Mouse (Mus musculus): ENCODE measurements around the gene Pheta2. TPM values are rescaled to one million over a fixed set of nuclear protein-coding genes. Genes with fewer than 3 reads are reported as not detected.
"Not testable (repeated sequence)": the region's sequence is repeated elsewhere in the genome, so short reads cannot be mapped to it uniquely, and the experiment has no call there.

Pheta2 gene
- polyA plus RNA-seq, 1 experiment from 2014 or later = 3.6 TPM

- H3K27ac ChIP-seq (replicated peaks; ENCODE audit: low read depth, low read length); ATAC-seq (replicated peaks; ENCODE audit: insufficient number of reproducible peaks, low FRiP score, low TSS enrichment, low read depth); H3K4me1 ChIP-seq (ENCODE audit: control insufficient read depth, insufficient read depth, low read length); H3K4me2 ChIP-seq (ENCODE audit: low read depth, low read length); H3K9me3 ChIP-seq (replicated peaks; ENCODE audit: control insufficient read depth, low read length); DNase-seq (ENCODE audit: low spot score); H3K4me3 ChIP-seq (ENCODE audit: low read depth, low read length); H3K9ac ChIP-seq (replicated peaks; ENCODE audit: low read length); H3K27me3 ChIP-seq (ENCODE audit: control insufficient read depth, insufficient read depth, low read length); H3K36me3 ChIP-seq (replicated peaks; ENCODE audit: control insufficient read depth, insufficient read depth, low read depth, low read length): not testable (repeated sequence)
- WGBS = 13% methylated on average over 5 of the region's 9 CpGs
Measured at GRCm38 (mm10) chr15:82364561-82364960, 25.8 kb downstream of the Pheta2 start.

GRCm38 (mm10) chr15:82368146-82368545, 29.4 kb downstream of the Pheta2 start:
- no peaks in the 10 kb centered on the region for H3K4me1 ChIP-seq (ENCODE audit: control insufficient read depth, insufficient read depth, low read length)
- no peak for ATAC-seq (replicated peaks; ENCODE audit: insufficient number of reproducible peaks, low FRiP score, low TSS enrichment, low read depth)
- H3K27me3 ChIP-seq (ENCODE audit: control insufficient read depth, insufficient read depth, low read length) = no peaks in the 10 kb centered on the region
- no peaks in the 10 kb centered on the region for H3K9me3 ChIP-seq (replicated peaks; ENCODE audit: control insufficient read depth, low read length)
- H3K27ac ChIP-seq (replicated peaks; ENCODE audit: low read depth, low read length) = no peak overlapping the region
- DNase-seq (ENCODE audit: low spot score) = no peak
- no peak overlapping the region for H3K4me3 ChIP-seq (ENCODE audit: low read depth, low read length)
- H3K4me2 ChIP-seq (ENCODE audit: low read depth, low read length) = no peak overlapping the region
- no peak overlapping the region for H3K9ac ChIP-seq (replicated peaks; ENCODE audit: low read length)
- 83% methylated on average over 4 of the region's 4 CpGs for WGBS
- no peaks in the 10 kb centered on the region for H3K36me3 ChIP-seq (replicated peaks; ENCODE audit: control insufficient read depth, insufficient read depth, low read depth, low read length)

- Histone ChIP-seq H3K4me1 (ENCODE audit: control insufficient read depth, insufficient read depth, low read length) (no peaks in the 10 kb centered on the region), H3K9ac (replicated peaks; ENCODE audit: low read length) (no peak overlapping the region), H3K4me2 (ENCODE audit: low read depth, low read length) (no peak overlapping the region), H3K4me3 (ENCODE audit: low read depth, low read length) (no peak overlapping the region), H3K27ac (replicated peaks; ENCODE audit: low read depth, low read length) (no peak overlapping the region), H3K27me3 (ENCODE audit: control insufficient read depth, insufficient read depth, low read length) (no peaks in the 10 kb centered on the region), H3K36me3 (replicated peaks; ENCODE audit: control insufficient read depth, insufficient read depth, low read depth, low read length) (no peaks in the 10 kb centered on the region), H3K9me3 (replicated peaks; ENCODE audit: control insufficient read depth, low read length) (no peaks in the 10 kb centered on the region)
- ATAC-seq (replicated peaks; ENCODE audit: insufficient number of reproducible peaks, low FRiP score, low TSS enrichment, low read depth) (no peak), DNase-seq (ENCODE audit: low spot score) (no peak)
- WGBS = 100% methylated on average over 1 of the region's 1 CpGs
Measured at GRCm38 (mm10) chr15:82368851-82369250, 30.1 kb downstream of the Pheta2 start.

DNA sequence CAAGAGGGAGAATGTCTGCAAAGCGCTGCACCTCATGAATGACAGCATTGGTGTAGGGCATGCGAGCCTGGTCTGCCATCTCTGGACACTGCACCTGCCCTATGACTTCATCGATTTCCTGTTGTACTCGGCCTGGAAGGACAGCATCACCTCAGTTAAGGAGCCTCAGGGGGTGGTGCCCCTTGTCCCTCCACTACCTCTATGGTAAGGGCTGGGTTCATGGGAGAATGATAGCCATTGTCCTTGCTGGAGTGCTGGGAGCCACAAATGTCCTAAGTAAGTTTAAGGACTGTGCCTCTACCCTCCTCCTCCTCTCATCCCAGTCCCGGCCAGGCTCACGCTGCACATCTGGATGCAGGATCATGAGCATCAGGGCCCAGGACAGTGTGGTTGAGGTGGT, 33.7 kb downstream of the Pheta2 start:
- Histone ChIP-seq H3K4me3 (ENCODE audit: low read depth, low read length) (no peak overlapping the region), H3K27ac (replicated peaks; ENCODE audit: low read depth, low read length) (no peak overlapping the region), H3K36me3 (replicated peaks; ENCODE audit: control insufficient read depth, insufficient read depth, low read depth, low read length) (no peaks in the 10 kb centered on the region), H3K27me3 (ENCODE audit: control insufficient read depth, insufficient read depth, low read length) (no peaks in the 10 kb centered on the region), H3K4me1 (ENCODE audit: control insufficient read depth, insufficient read depth, low read length) (no peaks in the 10 kb centered on the region), H3K9ac (replicated peaks; ENCODE audit: low read length) (no peak overlapping the region), H3K4me2 (ENCODE audit: low read depth, low read length) (no peak overlapping the region), H3K9me3 (replicated peaks; ENCODE audit: control insufficient read depth, low read length) (no peaks in the 10 kb centered on the region)
- DNase-seq (ENCODE audit: low spot score) = no peak
- WGBS = 88% methylated on average over 6 of the region's 6 CpGs
- no peak for ATAC-seq (replicated peaks; ENCODE audit: insufficient number of reproducible peaks, low FRiP score, low TSS enrichment, low read depth)

GRCm38 (mm10) chr15:82372991-82373390, 34.2 kb downstream of the Pheta2 start:
- no peaks in the 10 kb centered on the region for H3K36me3 ChIP-seq (replicated peaks; ENCODE audit: control insufficient read depth, insufficient read depth, low read depth, low read length)
- H3K9ac ChIP-seq (replicated peaks; ENCODE audit: low read length) = no peak overlapping the region
- WGBS = 89% methylated on average over 5 of the region's 5 CpGs
- no peak overlapping the region for H3K4me2 ChIP-seq (ENCODE audit: low read depth, low read length)
- H3K27me3 ChIP-seq (ENCODE audit: control insufficient read depth, insufficient read depth, low read length) = no peaks in the 10 kb centered on the region
- H3K27ac ChIP-seq (replicated peaks; ENCODE audit: low read depth, low read length) = no peak overlapping the region
- H3K4me3 ChIP-seq (ENCODE audit: low read depth, low read length) = no peak overlapping the region
- DNase-seq (ENCODE audit: low spot score) (no peak), ATAC-seq (replicated peaks; ENCODE audit: insufficient number of reproducible peaks, low FRiP score, low TSS enrichment, low read depth) (no peak)
- H3K9me3 ChIP-seq (replicated peaks; ENCODE audit: control insufficient read depth, low read length) = no peaks in the 10 kb centered on the region
- H3K4me1 ChIP-seq (ENCODE audit: control insufficient read depth, insufficient read depth, low read length) = no peaks in the 10 kb centered on the region

GRCm38 (mm10) chr15:82374437-82374836, 35.7 kb downstream of the Pheta2 start:
- Histone ChIP-seq H3K4me1 (ENCODE audit: control insufficient read depth, insufficient read depth, low read length) (no peaks in the 10 kb centered on the region), H3K9me3 (replicated peaks; ENCODE audit: control insufficient read depth, low read length) (no peaks in the 10 kb centered on the region), H3K4me2 (ENCODE audit: low read depth, low read length) (no peak overlapping the region), H3K27ac (replicated peaks; ENCODE audit: low read depth, low read length) (no peak overlapping the region), H3K4me3 (ENCODE audit: low read depth, low read length) (no peak overlapping the region), H3K27me3 (ENCODE audit: control insufficient read depth, insufficient read depth, low read length) (no peaks in the 10 kb centered on the region), H3K36me3 (replicated peaks; ENCODE audit: control insufficient read depth, insufficient read depth, low read depth, low read length) (no peaks in the 10 kb centered on the region), H3K9ac (replicated peaks; ENCODE audit: low read length) (no peak overlapping the region)
- 85% methylated on average over 5 of the region's 5 CpGs for WGBS
- no peak for DNase-seq (ENCODE audit: low spot score)
- no peak for ATAC-seq (replicated peaks; ENCODE audit: insufficient number of reproducible peaks, low FRiP score, low TSS enrichment, low read depth)

DNA sequence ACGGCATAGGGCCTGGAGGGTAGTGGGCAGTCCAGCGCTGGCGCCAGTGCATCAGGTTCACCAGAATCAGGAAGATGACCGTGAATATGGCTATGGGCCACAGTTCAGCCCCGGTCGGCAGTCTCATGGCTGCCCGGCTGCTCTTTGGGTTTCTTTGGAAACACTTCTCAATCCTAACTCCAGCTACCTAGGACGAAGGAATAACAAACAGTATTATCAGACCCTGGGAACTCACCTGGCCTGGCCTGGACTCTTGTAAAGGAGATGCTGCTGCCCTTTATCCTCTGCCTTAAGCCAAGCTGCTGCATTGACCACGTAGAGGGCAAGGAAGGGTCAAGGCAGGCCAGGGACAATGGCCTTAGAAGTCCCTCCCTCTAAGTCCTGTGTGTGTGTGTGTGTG, 37.1 kb downstream of the Pheta2 start:
- ATAC-seq (replicated peaks; ENCODE audit: insufficient number of reproducible peaks, low FRiP score, low TSS enrichment, low read depth) = no peak
- no peaks in the 10 kb centered on the region for H3K36me3 ChIP-seq (replicated peaks; ENCODE audit: control insufficient read depth, insufficient read depth, low read depth, low read length)
- no peaks in the 10 kb centered on the region for H3K27me3 ChIP-seq (ENCODE audit: control insufficient read depth, insufficient read depth, low read length)
- H3K4me2 ChIP-seq (ENCODE audit: low read depth, low read length) = no peak overlapping the region
- H3K4me1 ChIP-seq (ENCODE audit: control insufficient read depth, insufficient read depth, low read length) = no peaks in the 10 kb centered on the region
- no peaks in the 10 kb centered on the region for H3K9me3 ChIP-seq (replicated peaks; ENCODE audit: control insufficient read depth, low read length)
- DNase-seq (ENCODE audit: low spot score) = no peak
- no peak overlapping the region for H3K4me3 ChIP-seq (ENCODE audit: low read depth, low read length)
- H3K27ac ChIP-seq (replicated peaks; ENCODE audit: low read depth, low read length) = no peak overlapping the region
- 83% methylated on average over 9 of the region's 9 CpGs for WGBS
- H3K9ac ChIP-seq (replicated peaks; ENCODE audit: low read length) = no peak overlapping the region

GRCm38 (mm10) chr15:82376393-82377138, 37.8 kb downstream of the Pheta2 start:
- H3K4me2 ChIP-seq (ENCODE audit: low read depth, low read length) = no peak overlapping the region
- no peaks in the 10 kb centered on the region for H3K36me3 ChIP-seq (replicated peaks; ENCODE audit: control insufficient read depth, insufficient read depth, low read depth, low read length)
- H3K4me1 ChIP-seq (ENCODE audit: control insufficient read depth, insufficient read depth, low read length) = no peaks in the 10 kb centered on the region
- WGBS = 65% methylated on average over 17 of the region's 17 CpGs
- no peaks in the 10 kb centered on the region for H3K9me3 ChIP-seq (replicated peaks; ENCODE audit: control insufficient read depth, low read length)
- DNase-seq (ENCODE audit: low spot score) = no peak
- no peaks in the 10 kb centered on the region for H3K27me3 ChIP-seq (ENCODE audit: control insufficient read depth, insufficient read depth, low read length)
- no peak overlapping the region for H3K4me3 ChIP-seq (ENCODE audit: low read depth, low read length)
- no peak overlapping the region for H3K27ac ChIP-seq (replicated peaks; ENCODE audit: low read depth, low read length)
- no peak overlapping the region for H3K9ac ChIP-seq (replicated peaks; ENCODE audit: low read length)
- ATAC-seq (replicated peaks; ENCODE audit: insufficient number of reproducible peaks, low FRiP score, low TSS enrichment, low read depth) = no peak
